Mouse (Mus musculus): ENCODE results near the gene Ippk.

Gene Ippk

DNA sequence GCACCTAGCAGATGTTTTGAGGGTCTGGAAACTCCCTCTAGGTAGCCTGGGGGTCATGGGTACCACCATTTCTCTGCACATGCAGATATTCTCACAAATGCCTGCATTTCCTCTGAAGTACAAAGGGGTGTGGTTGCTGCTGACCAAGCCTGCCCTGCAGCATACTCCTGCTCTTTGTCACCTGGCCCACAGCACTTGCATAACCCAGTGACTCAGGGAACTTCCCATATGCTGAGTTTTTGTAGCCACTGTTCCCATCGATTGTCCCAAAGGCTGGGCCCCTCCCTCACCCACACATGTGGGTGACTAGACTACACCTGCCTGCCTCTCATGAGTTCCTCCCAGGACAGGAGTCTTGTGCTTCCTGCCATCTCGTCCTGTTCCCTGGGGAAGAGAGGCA, 18.4 kb upstream of the Ippk start:
- Histone ChIP-seq H3K27me3 (ENCODE audit: insufficient read depth, low read length) (no peaks in the 10 kb centered on the region), H3K4me3 (replicated peaks; ENCODE audit: low read length) (no peak overlapping the region), H3K4me1 (replicated peaks; ENCODE audit: low read depth, low read length) (no peaks in the 10 kb centered on the region), H3K9me3 (ENCODE audit: low read length) (no peaks in the 10 kb centered on the region), H3K36me3 (ENCODE audit: insufficient read depth, low read length) (no peaks in the 10 kb centered on the region)
- TF ChIP-seq CTCF (conservative IDR thresholded peaks at IDR 0.05; ENCODE audit: low read length) (no peak), POU5F1 (IDR thresholded peaks at IDR 0.05; ENCODE audit: borderline replicate concordance, low read length) (no peak), NANOG (IDR thresholded peaks at IDR 0.05; ENCODE audit: borderline replicate concordance, low read length) (no peak)

DNA sequence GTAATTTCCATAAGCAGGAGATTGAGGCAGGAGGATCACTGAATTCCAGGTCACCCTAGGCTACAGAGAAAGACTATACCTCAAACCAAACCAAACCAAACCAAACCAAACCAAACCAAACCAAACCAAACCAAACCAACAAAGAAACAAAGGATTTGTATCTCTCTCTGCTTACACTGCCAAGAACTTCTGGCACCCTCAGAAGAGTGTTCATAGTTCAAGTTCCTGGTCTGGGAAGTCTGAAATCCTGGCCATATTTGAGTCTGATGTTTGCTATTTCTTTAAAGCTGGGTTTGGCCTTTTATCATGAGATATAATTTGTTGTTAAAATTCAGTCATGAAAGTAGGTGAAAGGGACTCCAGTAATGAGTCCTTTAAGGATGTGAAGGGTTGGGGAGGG, 13.3 kb upstream of the Ippk start:
- Histone ChIP-seq H3K4me1 (replicated peaks; ENCODE audit: low read depth, low read length) (no peaks in the 10 kb centered on the region), H3K36me3 (ENCODE audit: insufficient read depth, low read length) (no peaks in the 10 kb centered on the region), H3K9me3 (ENCODE audit: low read length) (no peaks in the 10 kb centered on the region), H3K27me3 (ENCODE audit: insufficient read depth, low read length) (no peaks in the 10 kb centered on the region), H3K4me3 (replicated peaks; ENCODE audit: low read length) (no peak overlapping the region)
- TF ChIP-seq CTCF (conservative IDR thresholded peaks at IDR 0.05; ENCODE audit: low read length) (no peak), POU5F1 (IDR thresholded peaks at IDR 0.05; ENCODE audit: borderline replicate concordance, low read length) (no peak), NANOG (IDR thresholded peaks at IDR 0.05; ENCODE audit: borderline replicate concordance, low read length) (no peak)

DNA sequence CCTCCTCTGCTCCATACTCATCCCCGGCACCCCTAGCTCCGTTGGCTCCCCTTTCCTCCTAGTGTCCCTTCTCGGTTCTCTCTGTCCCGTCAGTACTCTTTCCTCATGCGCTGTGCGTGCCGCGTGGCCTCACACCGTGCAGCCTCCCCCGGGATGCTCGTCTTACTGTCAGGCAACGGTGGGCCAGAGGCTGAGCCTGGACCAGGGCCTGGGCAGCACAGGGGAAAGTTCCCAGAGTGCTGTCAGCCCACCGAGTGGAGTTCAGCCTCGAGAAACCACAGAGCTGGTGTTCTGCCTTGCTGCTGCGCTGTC, 513 bp downstream of the Ippk start:
- peaks cover 12% of the 10 kb centered on the region for H3K36me3 ChIP-seq (ENCODE audit: insufficient read depth, low read length)
- no peaks in the 10 kb centered on the region for H3K27me3 ChIP-seq (ENCODE audit: insufficient read depth, low read length)
- TF ChIP-seq NANOG (IDR thresholded peaks at IDR 0.05; ENCODE audit: borderline replicate concordance, low read length): no peak
- peaks cover 6% of the 10 kb centered on the region for H3K9me3 ChIP-seq (ENCODE audit: low read length)
- peaks cover 34% of the 10 kb centered on the region for H3K4me1 ChIP-seq (replicated peaks; ENCODE audit: low read depth, low read length)
- peak overlapping the region; percentile 97 for H3K4me3 ChIP-seq (replicated peaks; ENCODE audit: low read length)

DNA sequence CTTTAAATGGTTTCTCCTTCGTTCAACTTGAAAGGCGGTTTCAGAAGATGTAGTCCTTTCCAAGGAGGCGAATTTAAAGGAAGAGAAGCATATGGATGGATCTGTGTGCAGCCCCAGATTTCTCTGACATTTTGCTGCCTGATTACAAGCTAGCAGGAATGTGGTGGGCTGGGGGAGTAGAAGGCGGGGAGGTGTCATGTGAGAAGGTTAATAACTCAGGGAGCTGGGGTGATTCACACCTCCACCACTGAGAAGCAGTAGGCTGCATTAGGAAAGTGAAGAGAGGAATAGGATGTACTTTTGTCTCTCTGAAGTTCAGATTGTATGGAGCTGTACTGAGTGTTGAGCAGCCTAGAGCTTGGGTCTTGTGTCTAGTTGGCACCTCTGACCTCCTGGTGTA, 910 bp downstream of the Ippk start:
- Histone ChIP-seq H3K9me3 (ENCODE audit: low read length) (peaks cover 6% of the 10 kb centered on the region), H3K27me3 (ENCODE audit: insufficient read depth, low read length) (no peaks in the 10 kb centered on the region), H3K4me3 (replicated peaks; ENCODE audit: low read length) (peak overlapping the region; percentile 97), H3K36me3 (ENCODE audit: insufficient read depth, low read length) (peaks cover 12% of the 10 kb centered on the region), H3K4me1 (replicated peaks; ENCODE audit: low read depth, low read length) (peaks cover 38% of the 10 kb centered on the region)
- TF ChIP-seq CTCF (conservative IDR thresholded peaks at IDR 0.05; ENCODE audit: low read length) (no peak), POU5F1 (IDR thresholded peaks at IDR 0.05; ENCODE audit: borderline replicate concordance, low read length) (no peak), NANOG (IDR thresholded peaks at IDR 0.05; ENCODE audit: borderline replicate concordance, low read length) (no peak)

DNA sequence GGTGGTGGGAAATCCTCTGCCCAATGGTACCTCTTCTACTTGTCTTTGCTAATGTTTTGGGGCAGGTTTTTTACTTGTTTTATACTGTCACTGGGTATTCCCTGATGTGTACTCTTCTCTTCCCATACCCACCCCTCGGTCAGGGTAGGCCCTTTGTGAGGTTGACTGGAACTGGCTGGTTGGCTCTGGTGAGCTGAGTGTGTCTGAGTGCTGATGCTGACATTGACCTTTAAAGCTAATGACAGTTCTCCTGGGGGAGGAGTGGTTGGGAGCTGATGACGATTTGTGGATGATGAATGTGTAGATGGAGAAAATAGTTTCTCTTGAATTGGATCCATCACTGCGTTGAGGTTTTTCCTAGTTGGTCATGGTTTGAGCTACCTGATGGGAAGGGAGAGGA, 5.7 kb downstream of the Ippk start:
- Histone ChIP-seq H3K27me3 (ENCODE audit: insufficient read depth, low read length) (no peaks in the 10 kb centered on the region), H3K36me3 (ENCODE audit: insufficient read depth, low read length) (peaks cover 24% of the 10 kb centered on the region), H3K4me3 (replicated peaks; ENCODE audit: low read length) (no peak overlapping the region), H3K4me1 (replicated peaks; ENCODE audit: low read depth, low read length) (peaks cover 56% of the 10 kb centered on the region), H3K9me3 (ENCODE audit: low read length) (no peaks in the 10 kb centered on the region)
- no peak for TF ChIP-seq CTCF (conservative IDR thresholded peaks at IDR 0.05; ENCODE audit: low read length)

DNA sequence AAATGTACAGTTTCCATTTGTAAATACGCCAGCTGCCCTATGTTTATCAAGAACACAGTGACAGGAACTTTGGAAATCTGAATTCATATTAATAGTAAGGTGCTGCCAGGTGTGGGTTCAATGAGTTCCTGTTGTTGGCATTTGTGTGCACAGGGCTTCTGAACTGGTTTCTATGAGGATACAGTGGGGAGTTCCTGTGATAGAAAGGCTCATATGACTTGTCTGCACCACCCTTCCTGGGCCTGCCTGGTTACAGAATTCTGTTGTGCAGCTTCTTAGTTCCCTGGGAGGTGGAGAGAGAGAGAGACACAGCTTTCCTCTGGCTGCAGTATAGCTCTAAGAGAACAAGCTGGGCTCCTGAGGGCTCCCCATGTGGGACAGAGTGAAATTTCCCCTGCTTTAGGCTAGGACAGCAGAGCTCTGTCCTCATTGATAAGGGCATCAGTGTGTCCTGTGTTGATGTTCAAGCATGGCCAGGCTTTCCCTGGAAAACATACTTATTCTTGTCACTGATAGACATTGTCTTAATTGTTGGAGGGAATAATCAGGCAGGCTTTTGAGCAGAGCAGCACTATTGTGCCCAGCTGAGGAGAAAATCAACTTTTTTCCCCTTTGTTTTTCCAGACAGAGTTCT, 7.1 kb downstream of the Ippk start:
- Histone ChIP-seq H3K4me3 (replicated peaks; ENCODE audit: low read length) (no peak overlapping the region), H3K36me3 (ENCODE audit: insufficient read depth, low read length) (peaks cover 29% of the 10 kb centered on the region), H3K9me3 (ENCODE audit: low read length) (no peaks in the 10 kb centered on the region), H3K27me3 (ENCODE audit: insufficient read depth, low read length) (no peaks in the 10 kb centered on the region), H3K4me1 (replicated peaks; ENCODE audit: low read depth, low read length) (peaks cover 43% of the 10 kb centered on the region)
- TF ChIP-seq NANOG (IDR thresholded peaks at IDR 0.05; ENCODE audit: borderline replicate concordance, low read length) (no peak), POU5F1 (IDR thresholded peaks at IDR 0.05; ENCODE audit: borderline replicate concordance, low read length) (no peak), CTCF (conservative IDR thresholded peaks at IDR 0.05; ENCODE audit: low read length) (no peak)

DNA sequence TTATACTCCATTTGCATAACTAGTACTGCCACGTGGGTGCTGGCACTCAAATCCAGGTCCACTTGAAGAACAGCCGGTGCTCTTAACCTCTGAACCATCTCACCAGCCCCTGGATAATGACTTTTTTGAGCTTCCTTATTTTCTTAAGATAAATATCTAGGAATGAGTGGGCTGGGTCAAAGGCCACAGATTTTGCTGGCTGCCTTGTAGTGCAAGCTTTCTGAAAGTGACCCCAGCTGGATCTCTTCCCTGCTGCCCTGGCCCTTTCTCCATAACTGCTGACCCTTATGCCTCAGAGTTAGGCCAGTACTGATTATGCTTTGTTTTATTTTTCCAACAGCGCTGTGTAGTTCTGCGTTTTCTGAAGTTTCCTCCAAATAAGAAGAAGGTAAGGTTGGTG, 9.5 kb downstream of the Ippk start:
- no peaks in the 10 kb centered on the region for H3K9me3 ChIP-seq (ENCODE audit: low read length)
- H3K4me1 ChIP-seq (replicated peaks; ENCODE audit: low read depth, low read length): peaks cover 34% of the 10 kb centered on the region
- TF ChIP-seq POU5F1 (IDR thresholded peaks at IDR 0.05; ENCODE audit: borderline replicate concordance, low read length): no peak
- no peak for TF ChIP-seq CTCF (conservative IDR thresholded peaks at IDR 0.05; ENCODE audit: low read length)
- TF ChIP-seq NANOG (IDR thresholded peaks at IDR 0.05; ENCODE audit: borderline replicate concordance, low read length): no peak
- no peaks in the 10 kb centered on the region for H3K27me3 ChIP-seq (ENCODE audit: insufficient read depth, low read length)
- peaks cover 46% of the 10 kb centered on the region for H3K36me3 ChIP-seq (ENCODE audit: insufficient read depth, low read length)
- no peak overlapping the region for H3K4me3 ChIP-seq (replicated peaks; ENCODE audit: low read length)

DNA sequence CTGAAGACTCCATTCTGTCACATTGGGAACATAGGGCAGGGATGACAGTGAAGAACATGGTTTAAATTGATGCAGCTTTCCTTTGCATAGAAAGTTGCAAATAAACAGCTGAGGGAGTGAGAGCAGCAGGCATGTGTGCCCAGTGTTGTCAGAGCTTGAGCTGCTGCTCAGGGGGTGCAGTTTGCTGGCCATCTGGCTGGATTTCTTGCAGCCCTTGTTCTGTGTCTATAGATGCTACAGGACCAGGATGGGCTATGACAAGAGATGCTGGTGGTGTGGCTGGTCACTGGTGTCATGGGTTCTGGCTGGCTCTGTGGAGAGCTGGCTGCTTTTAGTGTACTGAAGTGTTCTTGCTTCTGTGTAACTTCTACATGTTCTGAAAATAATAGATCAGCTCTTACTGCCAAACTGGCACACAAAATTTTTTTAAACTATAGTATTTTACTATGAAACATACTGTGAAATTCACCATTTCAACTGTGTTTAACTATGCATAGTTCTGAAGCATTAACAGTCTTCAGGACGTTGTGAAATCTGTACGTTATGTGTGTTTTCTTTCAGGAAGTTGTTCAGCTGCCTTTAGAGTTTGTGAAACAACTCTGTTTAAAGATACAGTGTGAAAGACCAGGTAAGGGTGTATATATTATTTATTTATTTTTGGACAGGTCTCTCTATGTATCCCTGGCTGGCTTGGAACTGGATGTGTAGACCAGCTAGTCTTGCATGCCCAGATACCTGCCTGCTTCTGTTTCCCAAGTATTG, 12.4 kb downstream of the Ippk start:
- Histone ChIP-seq H3K36me3 (ENCODE audit: insufficient read depth, low read length) (peaks cover 66% of the 10 kb centered on the region), H3K4me3 (replicated peaks; ENCODE audit: low read length) (no peak overlapping the region), H3K4me1 (replicated peaks; ENCODE audit: low read depth, low read length) (peaks cover 9% of the 10 kb centered on the region; the same call in 1 of the 2 replicates), H3K9me3 (ENCODE audit: low read length) (no peaks in the 10 kb centered on the region), H3K27me3 (ENCODE audit: insufficient read depth, low read length) (no peaks in the 10 kb centered on the region)
- TF ChIP-seq NANOG (IDR thresholded peaks at IDR 0.05; ENCODE audit: borderline replicate concordance, low read length) (no peak), POU5F1 (IDR thresholded peaks at IDR 0.05; ENCODE audit: borderline replicate concordance, low read length) (no peak), CTCF (conservative IDR thresholded peaks at IDR 0.05; ENCODE audit: low read length) (no peak)

DNA sequence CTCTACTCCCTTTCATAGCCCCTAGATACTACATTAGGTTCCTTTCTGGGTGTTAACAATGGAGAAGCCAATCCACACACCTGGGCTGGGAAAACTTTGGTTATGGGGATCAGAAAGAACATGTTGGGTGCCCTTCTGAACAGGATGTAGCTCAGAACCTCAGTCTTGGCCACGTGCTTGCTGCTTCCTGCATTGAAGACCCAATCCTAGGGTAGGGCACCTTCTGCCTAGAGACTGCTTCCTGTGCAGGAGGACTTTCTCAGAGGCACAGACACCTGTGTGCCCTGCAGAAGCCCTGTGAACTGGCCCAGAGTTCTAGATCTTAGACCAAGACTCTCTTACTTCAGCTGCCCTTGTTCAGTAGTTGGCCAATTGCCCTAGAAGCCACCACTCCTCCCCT, 14.7 kb downstream of the Ippk start:
- Histone ChIP-seq H3K4me3 (replicated peaks; ENCODE audit: low read length) (no peak overlapping the region), H3K36me3 (ENCODE audit: insufficient read depth, low read length) (peaks cover 79% of the 10 kb centered on the region), H3K27me3 (ENCODE audit: insufficient read depth, low read length) (no peaks in the 10 kb centered on the region), H3K4me1 (replicated peaks; ENCODE audit: low read depth, low read length) (peaks cover 7% of the 10 kb centered on the region; the same call in 1 of the 2 replicates), H3K9me3 (ENCODE audit: low read length) (no peaks in the 10 kb centered on the region)
- TF ChIP-seq POU5F1 (IDR thresholded peaks at IDR 0.05; ENCODE audit: borderline replicate concordance, low read length) (no peak), CTCF (conservative IDR thresholded peaks at IDR 0.05; ENCODE audit: low read length) (no peak), NANOG (IDR thresholded peaks at IDR 0.05; ENCODE audit: borderline replicate concordance, low read length) (no peak)

All from E14TG2a.4 (cell line).